Mouse (Mus musculus): ENCODE results near the gene Timm10. TPM values are rescaled to one million over a fixed set of nuclear protein-coding genes. Genes with fewer than 3 reads are reported as not detected.

Timm10 gene
- total RNA-seq, 2 experiments from 2014 or later = 55.5 to 60.4 TPM

GRCm38 (mm10) chr2:84811880-84812279 lies 14.9 kb upstream of the Timm10 start:
- intact Hi-C loops (cut with DNase I) = no loop called here
- DNase-seq = no peak

- no peak for DNase-seq
- intact Hi-C loops (cut with DNase I) = no loop called here
Observed at GRCm38 (mm10) chr2:84812676-84813075, 14.1 kb upstream of the Timm10 start.

GRCm38 (mm10) chr2:84819861-84820260 lies 6.9 kb upstream of the Timm10 start:
- DNase-seq = no peak
- intact Hi-C loops (cut with DNase I) = no loop called here

- intact Hi-C loops (cut with DNase I) = no loop called here
Observed at GRCm38 (mm10) chr2:84822552-84822951, 4.2 kb upstream of the Timm10 start, which contains the start of gene Smtnl1. Smtnl1 (minus strand) TSS chr2:84822652.

GRCm38 (mm10) chr2:84823237-84823636 lies 3.6 kb upstream of the Timm10 start:
- intact Hi-C loops (cut with DNase I) = no loop called here
- DNase-seq = no peak

More at GRCm38 (mm10) chr2:84822552-84822951, 4.2 kb upstream of the Timm10 start, which contains the start of gene Smtnl1:
- no peak for DNase-seq

- intact Hi-C loops (cut with DNase I) = no loop called here
- peak; percentile 12 for DNase-seq
Observed at GRCm38 (mm10) chr2:84827283-84827920, 605 bp downstream of the Timm10 start.

- intact Hi-C loops (cut with DNase I) = loop anchor here (5.0 to 10.0 kb wide), 2 partner anchors 55 to 203 kb away; partner anchors contain the start of genes P2rx3, Rtn4rl2 and Ssrp1
- DNase-seq = peak; percentile 83
Observed at GRCm38 (mm10) chr2:84831666-84832391, 5.0 kb downstream of the Timm10 start.

- intact Hi-C loops (cut with DNase I) = loop anchor here (10.0 kb wide), 1 partner anchor 198 kb away; the partner anchor contains the start of genes P2rx3 and Ssrp1
- DNase-seq = no peak
Observed at GRCm38 (mm10) chr2:84837107-84837506, 10.3 kb downstream of the Timm10 start.

- no peak for DNase-seq
- intact Hi-C loops (cut with DNase I) = loop anchor here (10.0 kb wide), 1 partner anchor 197 kb away; the partner anchor contains the start of genes P2rx3 and Ssrp1
Observed at GRCm38 (mm10) chr2:84837817-84838592, 11.2 kb downstream of the Timm10 start.

GRCm38 (mm10) chr2:84838593-84838949 lies 11.8 kb downstream of the Timm10 start, which contains the start of gene Slc43a1:
Slc43a1 (plus strand) TSS chr2:84838850.
- intact Hi-C loops (cut with DNase I) = loop anchor here (10.0 kb wide), 1 partner anchor 196 kb away; the partner anchor contains the start of genes P2rx3 and Ssrp1
- DNase-seq = no peak

- intact Hi-C loops (cut with DNase I) = loop anchor here (10.0 kb wide), 1 partner anchor 196 kb away; the partner anchor contains the start of genes P2rx3 and Ssrp1
- no peak for DNase-seq
Observed at GRCm38 (mm10) chr2:84838993-84839980, 12.5 kb downstream of the Timm10 start.

- DNase-seq = peak; percentile 67
- intact Hi-C loops (cut with DNase I) = no loop called here
Observed at GRCm38 (mm10) chr2:84840016-84840747, 13.4 kb downstream of the Timm10 start.

GRCm38 (mm10) chr2:84840748-84841563 lies 14.2 kb downstream of the Timm10 start:
- DNase-seq = no peak
- intact Hi-C loops (cut with DNase I) = no loop called here

GRCm38 (mm10) chr2:84841905-84842304 lies 15.1 kb downstream of the Timm10 start:
- intact Hi-C loops (cut with DNase I) = no loop called here
- no peak for DNase-seq

GRCm38 (mm10) chr2:84843654-84844053 lies 16.9 kb downstream of the Timm10 start:
- no peak for DNase-seq
- intact Hi-C loops (cut with DNase I) = no loop called here

GRCm38 (mm10) chr2:84845226-84845625 lies 18.4 kb downstream of the Timm10 start:
- no peak for DNase-seq
- intact Hi-C loops (cut with DNase I) = no loop called here

GRCm38 (mm10) chr2:84850407-84851129 lies 23.8 kb downstream of the Timm10 start:
- intact Hi-C loops (cut with DNase I) = no loop called here
- DNase-seq = no peak
